Mouse (Mus musculus) cerebellum, postnatal 25 days (tissue): ENCODE measurements around the gene Map7d2.
"Not testable (repeated sequence)": the region's sequence is repeated elsewhere in the genome, so short reads cannot be mapped to it uniquely, and the experiment has no call there.

Experiments
- DNase-seq, 2 experiments: peaks; one replicate each; pipeline ENCODE4 v3.0.0; 2021; ENCODE audit warnings: mixed read lengths in 2 of 2

The Map7d2 gene

DNA sequence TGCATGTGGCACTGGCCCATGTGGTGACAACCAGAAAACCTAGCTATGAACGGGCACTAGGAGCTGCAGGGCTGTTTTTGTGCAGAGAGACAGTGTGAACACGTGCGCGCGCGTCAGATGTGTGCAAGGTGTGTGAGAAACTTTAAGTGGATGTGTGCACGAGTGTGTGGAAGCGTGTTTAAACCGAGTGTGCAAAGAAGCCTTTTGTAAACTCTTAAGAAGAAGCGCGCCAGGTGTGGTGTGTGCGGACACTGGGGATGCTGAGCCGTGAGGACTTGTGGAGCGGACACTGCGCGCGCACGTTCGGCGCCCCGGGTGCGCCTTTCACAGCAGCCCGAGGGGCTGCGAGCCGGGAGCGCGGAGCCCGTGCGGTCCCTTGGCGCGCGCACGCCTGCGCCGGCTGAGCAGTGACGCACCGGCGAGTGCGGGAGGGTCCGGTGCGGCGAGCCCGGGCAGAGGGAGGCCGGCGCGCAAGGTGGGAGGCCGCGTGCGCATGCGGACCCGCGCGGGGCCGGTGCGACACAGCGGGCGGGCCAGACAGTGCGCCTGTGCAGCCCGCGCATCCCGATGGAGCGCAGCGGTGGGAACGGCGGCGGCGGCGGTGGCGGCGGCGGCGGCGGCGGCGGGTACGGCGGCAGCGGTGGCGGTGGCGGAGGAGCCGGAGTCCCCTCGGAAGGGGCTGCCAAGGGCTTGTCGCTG is at the start of gene Map7d2:
Gene Map7d2, plus strand, starts transcription at position 443 of the 699 bp plus-strand sequence.
- DNase-seq: peak; percentile 73 to 84

DNA sequence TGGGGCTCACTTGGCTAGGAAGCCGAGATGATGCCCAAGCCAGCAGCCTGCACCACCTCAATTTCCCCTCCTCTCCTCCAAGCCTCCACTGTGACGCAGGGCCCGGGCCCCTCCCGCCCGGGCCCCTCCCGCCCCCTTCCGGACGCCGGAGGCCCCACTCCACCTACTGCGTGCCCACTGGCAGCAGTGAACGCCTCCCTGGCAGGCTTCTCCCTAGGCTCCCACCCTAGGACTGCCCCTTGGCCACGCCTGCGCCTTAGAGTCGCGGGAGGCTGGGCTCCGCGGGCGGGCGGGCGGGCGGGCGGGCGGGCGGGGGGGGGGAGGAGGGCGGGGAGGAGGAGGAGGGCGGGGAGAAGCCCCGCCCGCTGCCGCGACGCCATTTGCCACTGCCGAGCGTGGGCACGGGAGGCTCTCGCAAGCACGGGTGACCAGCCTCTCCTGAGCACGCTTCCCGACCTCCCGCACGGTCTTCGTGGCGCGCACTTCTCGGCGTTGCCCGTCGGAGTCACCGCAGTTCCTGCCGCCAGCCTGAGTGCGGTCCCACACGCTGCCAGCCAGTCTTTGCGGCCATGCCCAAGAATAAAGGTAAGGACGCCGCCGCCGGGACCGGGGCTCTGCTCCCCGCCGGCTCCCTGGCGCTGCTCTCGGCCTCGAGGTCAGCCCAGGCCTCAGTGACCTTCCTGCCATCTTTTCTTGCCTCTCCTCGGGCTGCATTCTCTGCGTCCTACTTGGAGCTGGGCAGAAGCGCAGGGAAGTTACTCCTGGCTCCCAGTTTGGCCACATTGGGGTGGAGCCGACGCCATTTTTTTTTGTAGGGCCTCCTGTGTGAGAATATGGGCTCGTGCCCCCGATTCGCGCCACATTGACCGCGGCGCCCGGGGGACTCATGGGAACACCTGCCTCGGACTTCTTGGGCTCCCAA is 42.3 kb upstream of the Map7d2 start, which contains the start of gene Eif1ax:
Gene Eif1ax, plus strand, starts transcription at position 348 of the 922 bp plus-strand sequence.
- DNase-seq: peak; percentile 72 to 82

DNA sequence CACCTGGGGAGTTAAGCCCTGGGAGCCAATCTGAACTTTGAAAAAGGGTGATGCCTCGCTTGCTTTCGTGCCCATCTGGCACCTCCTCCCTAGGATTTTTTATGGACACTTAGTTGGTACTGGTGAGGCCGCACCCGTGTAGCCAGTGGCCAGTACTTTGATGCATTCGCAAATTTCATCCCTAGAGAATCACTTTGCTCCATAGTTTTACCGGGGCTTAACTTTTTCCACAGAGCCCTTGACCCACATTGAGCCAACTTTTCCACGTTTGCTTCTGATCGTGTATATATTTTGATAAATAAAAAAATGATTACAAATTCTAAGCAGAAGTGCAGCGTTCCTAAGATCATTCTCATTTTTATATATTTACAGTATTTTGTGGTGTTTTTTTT is 41.6 kb upstream of the Map7d2 start:
- no peak for DNase-seq

DNA sequence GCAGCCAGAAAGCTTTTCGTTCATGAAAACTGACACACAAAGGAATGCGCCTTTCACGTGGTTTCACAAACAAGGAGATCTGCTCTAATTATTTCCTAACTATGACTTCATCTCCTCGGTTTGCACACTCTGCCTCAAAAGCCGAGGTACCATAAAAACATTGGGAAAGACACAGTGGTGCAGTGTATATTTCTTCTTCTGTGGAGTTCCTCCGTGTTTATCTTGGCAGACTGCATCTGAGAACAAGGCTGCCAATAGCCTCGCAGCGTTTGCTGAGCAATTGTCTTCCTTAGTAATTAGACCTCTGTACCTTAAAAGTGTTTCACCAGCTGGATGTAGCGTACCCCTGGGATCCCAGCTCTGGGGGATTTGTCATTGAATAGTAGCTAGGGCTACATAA is 27.3 kb upstream of the Map7d2 start:
- DNase-seq: no peak

DNA sequence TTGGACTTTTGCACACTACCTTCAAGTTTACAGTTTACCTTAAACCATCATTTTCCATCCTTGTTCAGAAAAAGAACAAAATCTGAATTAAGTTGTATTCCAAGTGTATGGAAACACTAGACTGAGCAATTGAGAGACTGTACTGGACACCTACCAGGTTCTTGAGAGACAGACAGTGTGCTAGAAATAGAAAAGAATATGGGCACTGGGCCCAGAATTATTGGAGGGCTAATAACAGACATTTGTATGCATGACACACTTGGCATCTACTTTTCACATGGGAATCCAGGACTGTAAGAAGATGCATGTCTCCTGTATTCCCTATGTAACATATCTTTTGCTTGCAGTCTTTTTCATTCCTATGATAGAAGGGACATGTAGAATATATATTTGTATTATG is 25.4 kb upstream of the Map7d2 start:
- peak in 1 of 2 experiments; percentile 32 for DNase-seq

DNA sequence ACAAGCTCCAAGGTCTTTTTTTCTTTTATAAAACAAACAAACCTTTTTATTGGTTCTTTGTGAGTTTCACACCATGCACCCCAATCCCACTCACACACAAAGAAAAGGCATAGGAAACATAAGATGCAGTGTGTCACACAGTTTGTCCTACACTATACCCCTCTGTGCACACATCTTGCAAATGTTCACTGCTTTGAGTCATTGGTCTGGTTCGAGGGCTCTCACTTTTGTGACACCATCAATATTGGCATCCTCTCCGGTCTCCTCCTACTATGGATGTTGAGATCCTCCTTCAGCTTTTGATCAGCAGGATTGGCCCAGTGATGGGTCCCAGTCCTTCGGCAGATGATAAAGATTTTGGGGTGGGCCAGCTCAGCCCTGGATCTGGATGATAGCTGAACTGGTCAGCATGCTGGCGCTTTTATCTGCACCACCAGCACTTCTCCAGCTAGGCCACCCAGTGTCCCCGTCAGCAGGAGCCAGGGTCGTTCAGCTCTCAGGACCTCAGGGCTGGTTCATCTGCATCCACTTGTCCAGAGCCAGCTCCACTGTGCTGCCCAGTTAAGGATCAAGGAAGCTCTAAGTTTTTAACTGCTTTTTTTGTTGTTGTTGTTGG is 23.9 kb upstream of the Map7d2 start:
- no peak for DNase-seq

DNA sequence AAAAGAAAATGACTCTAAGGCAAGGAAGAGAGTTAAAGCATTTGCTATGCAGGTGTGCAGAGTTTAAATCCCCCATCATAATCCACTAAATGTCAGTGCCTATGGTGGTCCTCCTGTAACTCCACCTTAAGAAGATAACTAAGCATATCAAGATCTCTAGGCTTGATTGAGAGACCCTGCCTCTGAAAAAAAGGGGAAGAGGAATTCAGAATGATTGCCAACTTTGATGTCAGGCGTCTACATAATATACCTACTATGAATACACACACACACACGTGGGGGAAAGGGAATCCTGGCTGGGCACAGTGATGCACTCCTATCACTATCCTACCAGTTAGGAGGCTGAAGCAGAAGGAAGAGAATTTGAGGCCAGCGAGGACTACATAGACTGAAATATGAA is 23.1 kb upstream of the Map7d2 start:
- no peak for DNase-seq

DNA sequence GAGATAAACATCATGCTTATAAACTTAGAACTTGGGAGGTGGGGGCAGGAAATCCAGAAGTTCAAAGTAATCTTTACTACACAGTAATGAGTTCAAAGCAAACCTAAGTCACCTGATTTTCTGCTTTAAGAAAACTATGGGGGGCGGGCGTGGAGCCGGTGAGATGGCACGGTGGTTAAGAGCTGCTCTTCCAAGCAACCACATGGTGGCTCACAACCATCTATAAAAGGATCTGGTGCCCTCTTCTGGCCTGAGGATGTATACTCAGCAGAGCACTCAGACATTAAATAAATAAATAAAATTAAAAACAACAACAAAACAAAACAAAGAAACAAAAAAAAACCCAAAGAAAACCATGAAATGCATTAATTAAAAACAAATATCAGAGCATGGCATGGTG is 5.1 kb upstream of the Map7d2 start:
- peak; percentile 11 to 69 for DNase-seq

DNA sequence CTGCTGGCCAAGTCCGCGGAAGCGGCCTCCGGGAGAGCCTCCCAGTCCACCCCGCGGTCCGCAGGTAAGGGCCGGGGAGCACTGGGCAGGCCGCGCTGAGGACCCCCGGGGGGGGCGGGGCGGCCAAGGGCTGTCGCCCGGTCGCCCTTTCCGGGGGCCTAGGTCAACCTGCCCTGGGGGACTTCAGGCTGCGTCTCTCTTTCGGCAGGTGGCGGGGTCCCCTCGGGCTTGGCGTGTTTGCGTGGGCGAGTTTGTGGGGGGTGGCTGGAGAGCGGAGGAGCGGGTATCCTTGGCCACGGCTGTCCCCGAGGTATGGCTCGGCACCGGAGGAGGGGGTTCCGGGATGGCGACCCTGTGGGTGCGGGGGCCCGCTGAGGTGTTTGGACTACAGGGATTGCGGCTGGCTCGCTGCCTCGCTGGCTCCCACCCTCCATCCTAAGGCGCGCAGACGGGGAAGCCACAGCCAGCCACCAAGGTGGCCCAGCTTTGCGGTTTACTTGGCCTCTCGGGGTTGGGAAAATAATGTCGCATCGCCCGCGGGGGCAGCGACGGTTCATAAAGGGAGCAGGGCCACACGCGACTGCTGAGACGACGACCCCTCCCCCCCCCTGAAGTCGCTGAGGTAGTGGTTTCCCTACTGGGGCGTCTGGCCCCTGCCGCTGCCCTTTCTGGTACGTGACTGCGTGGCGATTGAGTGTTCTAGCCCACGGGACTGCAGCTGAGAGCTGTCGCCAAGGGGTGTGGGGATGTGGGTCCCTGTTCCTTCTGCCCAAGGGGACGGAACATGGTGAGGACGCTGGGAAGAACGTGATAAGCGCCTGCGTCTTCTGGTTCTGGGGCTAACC is 679 bp downstream of the Map7d2 start:
- peak; percentile 46 to 51 for DNase-seq

DNA sequence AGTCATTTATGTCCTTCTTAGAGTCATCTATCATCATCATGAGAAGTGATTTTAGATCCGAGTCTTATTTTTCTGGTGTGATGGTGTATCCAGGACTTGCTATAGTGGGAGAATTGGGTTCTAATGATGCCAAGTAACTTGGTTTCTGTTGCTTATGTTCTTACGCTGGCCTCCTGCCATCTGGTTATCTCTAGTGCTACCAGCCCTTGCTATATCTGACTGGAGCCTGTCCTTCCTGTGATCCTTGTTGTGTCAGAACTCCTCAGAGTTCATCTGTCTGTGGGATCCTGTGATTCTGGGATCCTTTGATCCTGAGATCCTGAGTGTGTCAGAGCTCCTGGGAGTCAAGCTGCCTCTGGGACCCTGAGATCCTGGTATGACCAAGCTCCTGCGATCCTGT is 16.1 kb downstream of the Map7d2 start:
- DNase-seq: not testable (repeated sequence)

DNA sequence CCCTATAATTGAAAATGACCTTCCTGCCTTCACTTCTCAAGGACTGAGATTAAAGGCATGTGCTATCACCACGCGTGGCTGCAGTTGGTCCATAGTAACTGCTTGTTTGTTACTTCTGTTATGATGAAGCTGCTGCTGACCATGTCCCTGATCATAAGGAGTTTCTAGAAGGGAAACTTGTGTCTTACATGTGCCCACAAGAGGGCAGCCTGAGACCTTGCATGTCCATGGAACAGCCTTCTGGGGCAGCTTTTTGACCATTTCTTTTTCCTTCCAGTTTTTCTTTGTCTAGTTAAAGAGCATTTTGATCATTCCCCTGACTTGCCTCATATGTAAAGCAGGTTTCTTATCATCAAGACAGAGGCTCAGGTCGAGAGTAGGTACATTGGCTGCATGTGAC is 27.8 kb downstream of the Map7d2 start:
- peak in 1 of 2 experiments; percentile 50 for DNase-seq

DNA sequence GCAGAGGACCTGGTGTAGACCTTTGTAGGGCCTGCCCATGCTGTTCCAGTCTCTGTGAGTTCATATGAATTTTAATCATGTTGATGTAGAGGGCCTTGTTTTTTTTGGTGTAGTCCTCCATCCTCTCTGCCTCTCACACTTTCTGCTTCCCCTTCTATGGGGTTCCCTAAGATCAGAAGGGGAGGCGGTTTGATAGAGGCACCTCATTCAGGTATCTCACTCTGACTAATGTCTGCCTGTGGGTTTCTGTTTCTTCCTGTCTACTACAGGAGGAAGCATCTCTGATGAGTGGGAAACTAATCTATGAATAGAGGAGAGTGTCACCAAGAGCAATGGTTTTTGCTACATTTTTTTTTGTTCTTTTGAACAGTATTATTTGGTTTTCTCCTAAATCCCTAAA is 32.8 kb downstream of the Map7d2 start:
- no peak for DNase-seq

DNA sequence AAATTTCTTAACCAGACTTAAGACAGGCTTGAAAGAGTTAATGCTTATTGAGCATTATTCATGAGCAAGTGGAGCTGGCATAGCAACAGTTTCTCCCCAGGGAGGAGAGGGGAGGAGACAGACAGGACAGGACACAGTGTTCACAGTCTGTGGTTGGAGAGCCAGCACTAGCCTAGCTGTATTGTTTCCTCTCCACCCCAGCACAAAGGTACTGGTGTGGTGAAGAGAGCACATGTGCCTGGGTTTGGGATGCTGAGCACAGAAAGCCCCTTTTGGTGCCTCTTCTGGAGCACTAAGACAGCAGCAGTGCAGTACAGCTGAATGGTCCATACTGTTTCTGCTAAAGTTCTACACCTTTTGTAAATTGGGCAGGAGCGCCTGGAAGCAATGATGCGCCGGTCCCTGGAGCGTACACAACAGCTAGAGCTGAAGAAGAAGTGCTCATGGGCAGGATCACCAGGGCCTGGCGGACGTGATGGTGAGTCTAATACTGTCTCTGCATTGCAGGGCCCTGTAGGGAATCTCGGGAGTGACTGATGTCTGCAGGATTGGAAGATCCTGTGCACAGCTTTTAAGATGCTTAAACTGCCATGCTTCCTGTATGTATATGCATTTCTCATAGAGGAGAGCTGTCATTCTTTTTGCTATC is 44.8 kb downstream of the Map7d2 start:
- DNase-seq: peak; percentile 9 to 10

DNA sequence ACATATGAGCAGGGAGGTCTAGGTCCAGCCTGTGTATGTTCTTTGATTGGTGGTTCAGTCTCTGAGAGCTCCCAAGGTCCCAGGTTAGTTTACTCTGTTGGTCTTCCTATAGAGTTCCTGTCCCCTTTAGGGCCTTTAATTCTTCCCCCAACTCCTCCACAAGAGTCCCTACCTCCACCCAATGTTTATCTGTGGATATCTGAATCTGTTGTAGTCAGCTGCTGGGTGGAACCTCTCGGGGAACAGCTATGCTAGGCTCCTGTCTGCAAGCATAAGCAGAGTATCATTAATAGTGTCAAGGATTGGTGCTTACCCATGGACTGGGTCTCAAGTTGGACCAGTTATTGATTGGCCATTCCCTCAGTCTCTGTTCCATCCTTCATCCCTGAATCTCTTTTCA is 60.4 kb downstream of the Map7d2 start:
- DNase-seq: no peak

DNA sequence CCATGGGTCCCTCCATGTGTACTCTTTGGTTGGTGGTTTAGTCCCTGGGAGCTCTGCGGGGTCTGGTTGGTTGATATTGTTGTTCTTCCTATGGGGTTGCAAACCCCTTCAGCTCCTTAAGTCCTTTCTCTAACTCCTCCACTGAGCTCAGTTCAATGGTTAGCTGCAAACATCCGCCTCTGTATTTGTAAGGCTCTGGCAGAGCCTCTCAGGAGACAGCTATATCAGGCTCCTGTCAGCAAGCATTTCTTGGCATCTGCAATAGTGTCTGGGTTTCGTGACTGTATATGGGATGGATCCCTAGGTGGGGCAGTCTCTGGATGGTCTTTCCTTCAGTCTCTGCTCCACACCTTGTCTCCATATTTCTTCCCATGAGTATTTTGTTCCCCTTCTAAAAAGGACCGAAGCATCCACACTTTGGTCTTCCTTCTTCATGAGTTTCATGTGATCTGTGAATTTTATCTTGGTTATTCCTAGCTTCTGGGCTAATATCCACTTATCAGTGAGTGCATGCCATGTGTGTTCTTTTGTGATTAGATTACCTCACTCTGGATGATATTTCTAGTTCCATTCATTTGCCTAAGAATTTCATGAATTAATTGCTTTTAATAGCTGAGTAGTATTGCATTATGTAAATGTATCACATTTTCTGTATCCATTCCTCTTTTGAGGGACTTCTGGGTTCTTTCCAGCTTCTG is 64.0 kb downstream of the Map7d2 start:
- DNase-seq: not testable (repeated sequence)

DNA sequence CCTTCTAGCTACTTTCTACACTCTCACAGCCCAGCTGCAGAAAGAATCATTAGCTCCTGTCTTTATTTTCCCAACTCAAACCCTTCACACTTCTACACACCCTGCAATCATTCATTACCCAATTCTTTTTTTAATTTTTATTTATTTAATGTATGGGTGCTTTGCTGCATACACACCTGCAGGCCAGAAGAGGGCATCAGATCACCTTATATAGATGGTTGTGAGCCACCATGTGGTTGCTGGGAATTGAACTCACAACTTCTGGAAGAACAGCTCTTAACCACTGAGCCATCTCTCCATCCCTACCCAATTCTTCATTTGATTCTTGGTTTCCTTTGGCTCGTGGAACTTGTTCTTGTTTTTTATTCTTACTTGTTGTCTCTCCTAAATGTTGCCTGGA is 69.9 kb downstream of the Map7d2 start:
- no peak for DNase-seq

DNA sequence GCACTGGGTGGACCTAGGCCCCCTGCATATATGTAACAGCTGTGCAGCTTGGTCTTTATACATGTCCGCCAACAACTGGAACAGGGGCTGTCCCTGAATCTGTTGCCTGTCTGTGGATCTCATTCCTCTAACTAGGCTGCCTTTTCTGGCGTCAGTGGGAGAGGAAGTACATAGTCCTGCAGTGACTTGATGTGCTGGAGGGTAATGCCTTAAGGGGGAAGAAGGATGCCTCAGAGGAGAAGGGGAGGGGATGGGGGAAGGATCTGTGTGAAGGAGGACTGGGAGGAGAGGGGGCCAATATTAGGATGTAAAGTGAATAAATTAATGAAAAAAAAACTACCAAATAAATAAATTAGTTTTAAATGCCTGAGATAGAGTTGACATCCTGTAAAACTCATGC is 88.8 kb downstream of the Map7d2 start:
- no peak for DNase-seq

DNA sequence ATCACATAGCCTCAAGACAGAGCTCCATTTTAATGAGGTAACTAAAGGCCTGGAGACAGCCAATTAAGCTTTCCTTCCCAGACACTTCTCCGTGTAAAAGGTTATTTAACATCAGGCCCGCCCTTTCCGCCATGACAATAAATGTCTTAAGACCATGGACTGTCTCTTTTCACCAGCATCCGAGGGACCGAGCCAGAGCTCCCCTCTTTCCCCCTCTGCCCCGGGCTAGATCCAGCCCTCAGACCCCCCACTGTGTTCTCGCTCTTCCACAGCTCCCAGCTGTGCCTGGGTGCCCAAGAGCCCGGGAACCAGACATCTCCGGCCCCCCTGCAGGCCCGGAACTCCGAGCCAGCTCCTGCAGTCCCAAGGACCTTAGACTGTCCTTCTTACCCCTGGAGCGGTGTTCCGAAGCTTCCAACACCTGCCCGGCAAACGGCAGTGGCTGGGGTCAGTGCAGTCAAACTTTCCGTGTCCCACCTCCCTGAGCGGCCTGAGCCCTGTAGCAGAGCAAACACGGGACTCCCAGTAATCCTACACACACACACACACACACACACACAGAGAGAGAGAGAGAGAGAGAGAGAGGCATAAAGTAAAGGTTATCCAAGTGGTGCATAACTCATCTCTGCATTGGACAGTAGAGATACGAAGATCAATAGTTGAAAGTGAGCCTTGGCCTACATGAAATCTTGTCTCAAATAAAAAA is 94.1 kb downstream of the Map7d2 start:
- no peak for DNase-seq

DNA sequence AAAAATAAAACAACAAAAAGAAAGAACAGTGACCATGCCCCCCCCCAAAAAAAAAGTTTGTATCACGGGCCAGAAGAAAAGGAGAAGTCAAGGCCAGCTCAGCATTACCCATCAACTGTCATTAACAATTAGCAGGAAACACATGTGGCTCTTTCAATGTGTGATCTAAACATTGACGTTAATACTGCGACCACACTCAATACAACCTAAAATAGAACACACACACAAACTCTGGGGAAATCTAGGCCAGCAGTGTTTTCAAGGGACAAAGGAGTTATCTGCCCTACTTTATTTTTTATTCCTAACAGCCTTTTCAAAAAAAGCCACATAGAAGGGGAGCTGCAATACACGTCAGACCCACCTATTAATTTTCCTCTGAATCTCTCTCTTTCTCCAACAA is 94.7 kb downstream of the Map7d2 start:
- no peak for DNase-seq

DNA sequence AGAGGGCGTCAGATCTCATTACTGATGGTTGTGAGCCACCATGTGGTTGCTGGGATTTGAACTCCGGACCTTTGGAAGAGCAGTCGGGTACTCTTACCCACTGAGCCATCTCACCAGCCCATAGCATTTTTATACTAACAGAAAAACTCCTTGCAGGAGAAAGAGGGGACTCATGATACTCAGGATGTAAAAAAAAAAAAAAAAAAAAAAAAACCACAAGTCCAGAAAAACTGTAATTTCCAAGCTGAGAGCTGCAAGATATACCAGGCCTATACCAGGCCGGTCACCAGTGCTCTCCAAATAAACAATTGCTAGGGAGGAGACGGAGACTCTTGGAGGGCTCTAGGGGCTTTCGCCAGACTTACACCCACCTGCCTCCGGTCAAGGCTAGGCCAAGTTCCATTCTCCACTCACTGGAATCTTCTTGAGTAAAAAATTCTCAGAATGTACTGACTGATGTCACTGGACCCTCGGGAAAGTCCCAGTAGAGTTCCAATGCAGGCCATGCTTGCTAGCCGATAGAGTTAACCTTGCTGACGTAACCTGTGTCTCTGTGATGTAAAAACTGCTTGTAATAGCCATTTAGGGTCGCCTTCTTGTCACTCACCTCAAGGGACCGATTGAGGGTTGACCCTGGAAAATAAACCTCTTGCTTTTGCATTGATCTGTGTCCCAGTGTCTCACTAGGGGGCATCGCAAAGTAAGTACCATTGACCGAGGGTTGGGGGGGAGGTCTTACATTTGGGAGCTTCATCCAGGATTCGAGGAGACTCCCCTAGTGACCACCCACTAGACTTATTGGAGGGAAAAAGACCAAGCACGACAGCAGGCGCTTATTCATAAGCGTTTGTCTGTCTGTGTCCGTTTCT is 95.7 kb downstream of the Map7d2 start:
- no peak for DNase-seq
